Comparison of ENCODE assay signal across 22 mouse cellular contexts in the genomic region with DNA sequence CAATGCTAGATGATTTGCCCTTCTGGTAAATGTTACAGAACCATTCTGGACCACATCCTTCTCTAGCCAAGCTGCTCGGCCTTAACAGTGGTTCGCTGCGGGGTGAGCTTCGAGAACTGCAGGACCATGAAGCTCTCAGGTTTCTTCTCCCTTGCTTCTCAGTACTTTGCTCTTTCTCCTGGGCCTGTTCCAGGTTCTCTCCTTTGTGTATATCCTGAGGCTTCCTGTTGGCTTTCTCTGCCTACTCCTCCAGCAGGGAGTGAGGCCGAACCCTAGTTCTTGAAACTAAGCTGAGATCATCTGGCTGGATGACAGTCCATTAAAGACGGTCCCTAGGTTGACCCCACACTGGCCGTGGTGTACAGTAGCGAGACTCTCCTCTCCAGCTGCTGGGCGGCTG. TPM values are rescaled to one million over a fixed set of nuclear protein-coding genes. Genes with fewer than 3 reads are reported as not detected.
DNase-seq lines count a peak whose midpoint lies in the region; ATAC-seq and TF ChIP-seq lines count a peak whose summit lies in the region.
"Had no signal": no experiment of that assay in that cellular context is flagged by ENCODE, and none has a peak within 500 bp of the region (broad histone marks: within the 10 kb centered on the region; RNA-seq: fewer than 3 reads in every experiment).

No protein-coding gene starts in this region.

- no peaks in the 10 kb centered on the region for H3K27me3 ChIP-seq in kidney, embryonic 14.5 days (ENCODE audit: control insufficient read depth, insufficient read depth, low read length)
- no peaks in the 10 kb centered on the region for H3K27me3 ChIP-seq in lung, embryonic 14.5 days (ENCODE audit: insufficient read depth, low read length)
- H3K27me3 ChIP-seq: embryonic facial prominence, embryonic 15.5 days; heart, embryonic 13.5 days had no signal

- 62% methylated on average over 9 of the region's 9 CpGs for WGBS in kidney, embryonic 14.5 days
- WGBS in lung, embryonic 14.5 days: 71% methylated on average over 9 of the region's 9 CpGs

- H3K36me3 ChIP-seq in kidney, embryonic 14.5 days (ENCODE audit: control insufficient read depth, insufficient read depth, low read length): no peaks in the 10 kb centered on the region
- no peaks in the 10 kb centered on the region for H3K36me3 ChIP-seq in lung, embryonic 14.5 days (ENCODE audit: insufficient read depth)
- H3K36me3 ChIP-seq: embryonic facial prominence, embryonic 15.5 days; forebrain, embryonic 10.5 days had no signal

- no peak overlapping the region for H3K9ac ChIP-seq in kidney, embryonic 14.5 days (ENCODE audit: low read depth, low read length)
- no peak overlapping the region for H3K9ac ChIP-seq in lung, embryonic 14.5 days
- H3K9ac ChIP-seq: embryonic facial prominence, embryonic 15.5 days; heart, embryonic 13.5 days had no signal

- peak; percentile 58 to 75 for DNase-seq in kidney, adult 8-10 months
- peak; percentile 4 for DNase-seq in lung, embryonic 14.5 days
- DNase-seq in lung, adult 18-20 months: no peak
- peak; percentile 52 to 67 for DNase-seq in kidney, postnatal 25 days
- DNase-seq in layer of hippocampus, adult 11-12 months (ENCODE audit: low spot score): no peak
- no peak for DNase-seq in liver
- DNase-seq: adrenal gland, adult 2 months; adrenal gland, postnatal 25 days; cerebellum, adult 18-20 months; cerebellum, adult 9-11 months; cerebellum, postnatal 36 days; gastrocnemius, adult 2 months; gastrocnemius, postnatal 36 days; heart, adult 11 months; heart, postnatal 36 days had no signal

- H3K4me3 ChIP-seq in kidney, embryonic 14.5 days (ENCODE audit: low read length): no peak overlapping the region
- H3K4me3 ChIP-seq in lung, embryonic 14.5 days (ENCODE audit: low read depth, low read length): no peak overlapping the region
- H3K4me3 ChIP-seq: embryonic facial prominence, embryonic 15.5 days; erythroblast, embryonic 14.5 days; forebrain, embryonic 10.5 days; gastrocnemius, adult 2 months; heart, embryonic 13.5 days had no signal

- no peak for ATAC-seq in kidney, embryonic 14.5 days (ENCODE audit: low FRiP score, low TSS enrichment)
- ATAC-seq in lung, embryonic 14.5 days (ENCODE audit: insufficient read depth): no peak
- ATAC-seq: forebrain, embryonic 14.5 days had no signal

- H3K4me1 ChIP-seq in kidney, embryonic 14.5 days (ENCODE audit: control insufficient read depth, insufficient read depth, low read length): peaks cover 7% of the 10 kb centered on the region; the same call in 1 of the 2 replicates
- no peaks in the 10 kb centered on the region for H3K4me1 ChIP-seq in lung, embryonic 14.5 days (ENCODE audit: insufficient read depth)
- H3K4me1 ChIP-seq: embryonic facial prominence, embryonic 15.5 days had no signal

- TF ChIP-seq CTCF in lung, embryonic 14.5 days (IDR thresholded peaks at IDR 0.05; ENCODE audit: low read depth): no peak

- no peak overlapping the region for H3K4me2 ChIP-seq in kidney, embryonic 14.5 days (replicated peaks; ENCODE audit: low read depth, low read length)
- no peak overlapping the region for H3K4me2 ChIP-seq in lung, embryonic 14.5 days
- H3K4me2 ChIP-seq: embryonic facial prominence, embryonic 15.5 days; heart, embryonic 13.5 days had no signal

- H3K27ac ChIP-seq in kidney, embryonic 14.5 days (ENCODE audit: low read depth, low read length): no peak overlapping the region
- no peak overlapping the region for H3K27ac ChIP-seq in lung, embryonic 14.5 days (ENCODE audit: low read depth)
- H3K27ac ChIP-seq: embryonic facial prominence, embryonic 15.5 days; forebrain, embryonic 10.5 days; gastrocnemius, adult 2 months; heart, embryonic 13.5 days had no signal

- H3K9me3 ChIP-seq in kidney, embryonic 14.5 days (ENCODE audit: control insufficient read depth, low read length): no peaks in the 10 kb centered on the region
- no peaks in the 10 kb centered on the region for H3K9me3 ChIP-seq in lung, embryonic 14.5 days (ENCODE audit: low read depth, low read length)
- H3K9me3 ChIP-seq: embryonic facial prominence, embryonic 15.5 days; forebrain, embryonic 10.5 days; heart, embryonic 13.5 days had no signal

RNA-seq across cellular contexts. Expression of a gene that starts 13.9 kb away (rescaled TPM):
- not detected in 2 replicates for polyA plus RNA-seq in kidney, embryonic 14.5 days (2014; fragmentation: Nextera tagmentation; extraction: Ambion mirVana)
- not detected in 2 replicates for polyA plus RNA-seq in lung, embryonic 14.5 days (2014; fragmentation: Nextera tagmentation; extraction: Ambion mirVana)
- polyA plus RNA-seq: erythroblast, embryonic 14.5 days; forebrain, embryonic 10.5 days; forebrain, embryonic 14.5 days; heart, embryonic 13.5 days; hindbrain, embryonic 11.5 days had no signal

RNA-seq across cellular contexts. Expression of a gene that starts 21.5 kb away (rescaled TPM):
- 4.3 and 9.1 TPM in 2 replicates for polyA plus RNA-seq in kidney, embryonic 14.5 days (2014; fragmentation: Nextera tagmentation; extraction: Ambion mirVana)
- polyA plus RNA-seq in lung, embryonic 14.5 days (2014; fragmentation: Nextera tagmentation; extraction: Ambion mirVana): 0.76 and 1.5 TPM in 2 replicates
- polyA plus RNA-seq: erythroblast, embryonic 14.5 days; forebrain, embryonic 14.5 days had no signal

Comparison
In these comparisons a context has a peak if more than half of its experiments do, and no peak if none do; other contexts are left out.
1. DNase-seq: peak in kidney, adult 8-10 months (2 of 2), lung, embryonic 14.5 days (single experiment) and kidney, postnatal 25 days (2 of 2); none in lung, adult 18-20 months (0 of 2), layer of hippocampus, adult 11-12 months (single experiment) and liver (single experiment).